Mouse (Mus musculus) bone marrow macrophage, adult 2 months (primary cell): Measurements from ENCODE around the gene Raet1d.
"Not testable (repeated sequence)": the region's sequence is repeated elsewhere in the genome, so short reads cannot be mapped to it uniquely, and the experiment has no call there.

Source experiments
- CTCF ChIP-seq: IDR thresholded peaks from 2 replicates; pipeline ENCODE4 v1.5.1; 2012; ENCODE audit warnings: low read depth, mild to moderate bottlenecking, low read length, moderate library complexity
- POLR2A ChIP-seq: IDR thresholded peaks from 2 replicates; pipeline ENCODE4 v1.6.1; 2012; ENCODE audit warnings: mild to moderate bottlenecking, low read depth, low read length, borderline replicate concordance

DNA sequence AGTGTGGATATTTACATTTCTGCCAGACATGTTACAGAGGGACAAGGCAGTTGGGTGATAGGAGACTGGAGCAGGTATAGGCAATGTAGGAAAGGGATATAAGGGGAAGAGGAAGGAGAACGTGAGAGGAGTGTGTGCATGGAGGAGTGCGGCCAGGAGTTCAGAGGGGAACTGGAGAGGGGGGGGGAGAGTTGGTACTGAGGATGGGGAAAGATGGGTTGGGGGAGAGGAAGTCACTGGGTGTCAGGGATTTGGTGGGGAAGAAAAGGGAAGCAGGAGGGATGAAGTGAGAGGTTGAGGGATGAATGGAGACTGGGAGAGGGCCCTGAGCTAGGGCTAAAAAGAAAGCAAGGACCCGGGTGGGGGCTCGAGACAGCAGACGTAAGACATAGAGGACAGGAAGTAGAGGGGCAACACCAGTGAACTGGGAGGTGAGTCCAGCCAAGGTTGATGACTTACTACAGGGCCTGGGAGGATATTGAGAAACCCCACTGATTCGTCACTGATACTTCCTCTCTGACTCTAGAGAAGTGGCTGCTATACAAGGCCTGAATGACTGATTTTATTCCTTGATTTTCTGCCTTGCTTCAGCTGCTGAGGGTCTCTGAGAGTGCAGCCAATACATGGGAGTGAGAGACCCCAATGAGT, 6.7 kb upstream of the Raet1d start:
- TF ChIP-seq CTCF, POLR2A: not testable (repeated sequence)
